Comparison of ENCODE assay signal across 30 mouse cellular contexts in genomic region chr10:4475431-4475830, GRCm38 (mm10). TPM values are rescaled to one million over a fixed set of nuclear protein-coding genes. Genes with fewer than 3 reads are reported as not detected.
DNase-seq lines count a peak whose midpoint lies in the region; ATAC-seq lines count a peak whose summit lies in the region.
"Had no signal": no experiment of that assay in that cellular context is flagged by ENCODE, and none has a peak within 500 bp of the region (broad histone marks: within the 10 kb centered on the region; RNA-seq: fewer than 3 reads in every experiment).

No protein-coding gene starts in this region.

- H3K4me2 ChIP-seq in midbrain, embryonic 11.5 days = no peak overlapping the region
- no peak overlapping the region for H3K4me2 ChIP-seq in midbrain, embryonic 16.5 days (ENCODE audit: low read length)
- H3K4me2 ChIP-seq: embryonic facial prominence, embryonic 13.5 days; forebrain, embryonic 13.5 days; heart, embryonic 13.5 days; hindbrain, embryonic 15.5 days; intestine, embryonic 15.5 days had no signal

- H3K36me3 ChIP-seq in midbrain, embryonic 11.5 days (ENCODE audit: control insufficient read depth, insufficient read depth, low read length) = no peaks in the 10 kb centered on the region
- no peaks in the 10 kb centered on the region for H3K36me3 ChIP-seq in midbrain, embryonic 16.5 days (ENCODE audit: control insufficient read depth, insufficient read depth, low read length)
- H3K36me3 ChIP-seq: embryonic facial prominence, embryonic 10.5 days; embryonic facial prominence, embryonic 13.5 days; forebrain, embryonic 10.5 days; heart, embryonic 13.5 days; hindbrain, embryonic 15.5 days; intestine, embryonic 15.5 days had no signal

- no peaks in the 10 kb centered on the region for H3K9me3 ChIP-seq in midbrain, embryonic 11.5 days (ENCODE audit: control insufficient read depth, low read length)
- no peaks in the 10 kb centered on the region for H3K9me3 ChIP-seq in midbrain, embryonic 16.5 days (replicated peaks; ENCODE audit: control insufficient read depth, low read length, poor library complexity, severe bottlenecking)
- H3K9me3 ChIP-seq: embryonic facial prominence, embryonic 10.5 days; embryonic facial prominence, embryonic 13.5 days; forebrain, embryonic 10.5 days; forebrain, embryonic 13.5 days; heart, embryonic 13.5 days; hindbrain, embryonic 15.5 days; intestine, embryonic 15.5 days had no signal

- no peak overlapping the region for H3K4me3 ChIP-seq in midbrain, embryonic 11.5 days (ENCODE audit: low read depth, low read length)
- no peak overlapping the region for H3K4me3 ChIP-seq in midbrain, embryonic 16.5 days (ENCODE audit: low read depth, low read length)
- H3K4me3 ChIP-seq: embryonic facial prominence, embryonic 10.5 days; embryonic facial prominence, embryonic 13.5 days; erythroblast, embryonic 14.5 days; forebrain, embryonic 10.5 days; forebrain, embryonic 13.5 days; heart, embryonic 13.5 days; hindbrain, embryonic 15.5 days; intestine, embryonic 15.5 days had no signal

- no peak overlapping the region for H3K9ac ChIP-seq in midbrain, embryonic 11.5 days (ENCODE audit: low read length)
- no peak overlapping the region for H3K9ac ChIP-seq in midbrain, embryonic 16.5 days (ENCODE audit: low read depth, low read length)
- H3K9ac ChIP-seq: embryonic facial prominence, embryonic 13.5 days; forebrain, embryonic 13.5 days; heart, embryonic 13.5 days; hindbrain, embryonic 15.5 days; intestine, embryonic 15.5 days had no signal

- ATAC-seq in midbrain, embryonic 11.5 days (ENCODE audit: low FRiP score) = no peak
- ATAC-seq in midbrain, embryonic 16.5 days = no peak
- ATAC-seq: activated CD4-positive, CD25-positive, alpha-beta regulatory T cell, adult 4 months; CD4-positive, CD25-positive, alpha-beta regulatory T cell, adult 4 months; forebrain, embryonic 13.5 days; forebrain, embryonic 16.5 days; intestine, embryonic 15.5 days had no signal

- 89% methylated on average over 3 of the region's 3 CpGs for WGBS in midbrain, embryonic 11.5 days
- 86% methylated on average over 3 of the region's 3 CpGs for WGBS in midbrain, embryonic 16.5 days

- H3K27ac ChIP-seq in midbrain, embryonic 11.5 days (ENCODE audit: low read depth, low read length) = no peak overlapping the region
- no peak overlapping the region for H3K27ac ChIP-seq in midbrain, embryonic 16.5 days (ENCODE audit: low read length)
- H3K27ac ChIP-seq: embryonic facial prominence, embryonic 10.5 days; embryonic facial prominence, embryonic 13.5 days; forebrain, embryonic 10.5 days; forebrain, embryonic 13.5 days; heart, embryonic 13.5 days; hindbrain, embryonic 15.5 days; intestine, embryonic 15.5 days had no signal

- no peaks in the 10 kb centered on the region for H3K27me3 ChIP-seq in midbrain, embryonic 11.5 days (ENCODE audit: control insufficient read depth, insufficient read depth, low read length)
- H3K27me3 ChIP-seq in midbrain, embryonic 16.5 days (ENCODE audit: control insufficient read depth, insufficient read depth, low read depth, low read length) = no peaks in the 10 kb centered on the region
- H3K27me3 ChIP-seq: embryonic facial prominence, embryonic 13.5 days; forebrain, embryonic 13.5 days; heart, embryonic 13.5 days; hindbrain, embryonic 15.5 days; intestine, embryonic 15.5 days had no signal

- H3K4me1 ChIP-seq in midbrain, embryonic 11.5 days (ENCODE audit: control insufficient read depth, insufficient read depth, low read length) = no peaks in the 10 kb centered on the region
- H3K4me1 ChIP-seq in midbrain, embryonic 16.5 days (ENCODE audit: control insufficient read depth, insufficient read depth, low read length) = no peaks in the 10 kb centered on the region
- H3K4me1 ChIP-seq: embryonic facial prominence, embryonic 10.5 days; embryonic facial prominence, embryonic 13.5 days; forebrain, embryonic 10.5 days; forebrain, embryonic 13.5 days; hindbrain, embryonic 15.5 days had no signal

- peak; percentile 24 for DNase-seq in adrenal gland, postnatal 14 days
- no peak for DNase-seq in adrenal gland, postnatal 4 days (ENCODE audit: low spot score in 2 of 2)
- peak; percentile 8 for DNase-seq in midbrain, embryonic 11.5 days (ENCODE audit: low spot score, missing footprints)
- peak; percentile 43 for DNase-seq in fat pad, adult 2 months (ENCODE audit: extremely low read depth, low read depth, low spot score)
- DNase-seq in spleen, postnatal 10 days (ENCODE audit: low spot score in 2 of 2) = no peak
- no peak for DNase-seq in kidney, postnatal 4 days
- DNase-seq: adrenal gland, postnatal 36 days; cerebellum, adult 11 months; cerebellum, adult 2 months; cerebellum, adult 9-11 months; cerebellum, postnatal 25 days; gastrocnemius, postnatal 10 days; gastrocnemius, postnatal 36 days; heart, adult 18-20 months; heart, postnatal 14 days; heart, postnatal 4 days; kidney, adult 11 months had no signal

RNA-seq across cellular contexts. Expression of gene Ccdc170, which starts 6.9 kb away (rescaled TPM):
- 0.11 and 0.38 TPM in 2 replicates for total RNA-seq in adrenal gland, postnatal 14 days (2021)
- total RNA-seq in adrenal gland, postnatal 4 days (2021) = 1 to 10 TPM in 1 of 2 experiments, under 1 TPM in 1; 0.79 to 2.0 TPM
- polyA plus RNA-seq in midbrain, embryonic 11.5 days (2014; fragmentation: Nextera tagmentation; extraction: Ambion mirVana) = 0.10 and 0.11 TPM in 2 replicates
- polyA plus RNA-seq in midbrain, embryonic 16.5 days (2015; fragmentation: Nextera tagmentation; extraction: Ambion mirVana) = 0.40 and 0.54 TPM in 2 replicates
- total RNA-seq: common myeloid progenitor, adult 5-6 weeks had no signal
- polyA plus RNA-seq: activated CD4-positive, CD25-positive, alpha-beta regulatory T cell, adult 4 months; erythroblast, embryonic 14.5 days; forebrain, embryonic 10.5 days; heart, embryonic 13.5 days had no signal

RNA-seq across cellular contexts. Expression of gene Armt1, which starts 43.2 kb away (rescaled TPM):
- total RNA-seq in adrenal gland, postnatal 14 days (2021) = 15.7 and 20.1 TPM in 2 replicates
- 10 to 100 TPM; 20.0 to 21.6 TPM for total RNA-seq in adrenal gland, postnatal 4 days (2021)
- polyA plus RNA-seq in midbrain, embryonic 11.5 days (2014; fragmentation: Nextera tagmentation; extraction: Ambion mirVana) = 27.7 and 30.5 TPM in 2 replicates
- 9.3 and 10.8 TPM in 2 replicates for polyA plus RNA-seq in midbrain, embryonic 16.5 days (2015; fragmentation: Nextera tagmentation; extraction: Ambion mirVana)

RNA-seq across cellular contexts. Expression of gene Rmnd1, which starts 43.2 kb away (rescaled TPM):
- total RNA-seq in adrenal gland, postnatal 14 days (2021) = 51.2 and 57.0 TPM in 2 replicates
- 10 to 100 TPM; 46.8 to 49.4 TPM for total RNA-seq in adrenal gland, postnatal 4 days (2021)
- polyA plus RNA-seq in midbrain, embryonic 11.5 days (2014; fragmentation: Nextera tagmentation; extraction: Ambion mirVana) = 46.7 and 50.7 TPM in 2 replicates
- 54.6 and 55.1 TPM in 2 replicates for polyA plus RNA-seq in midbrain, embryonic 16.5 days (2015; fragmentation: Nextera tagmentation; extraction: Ambion mirVana)

Comparison
In these comparisons a context has a peak if more than half of its experiments do, and no peak if none do; other contexts are left out.
1. DNase-seq: peak in adrenal gland, postnatal 14 days (single experiment), midbrain, embryonic 11.5 days (single experiment) and fat pad, adult 2 months (single experiment); none in adrenal gland, postnatal 4 days (0 of 2), spleen, postnatal 10 days (0 of 2) and kidney, postnatal 4 days (0 of 2).